Mouse (Mus musculus) forebrain, embryonic 16.5 days (tissue): ENCODE results near the gene Rbm42. TPM values are rescaled to one million over a fixed set of nuclear protein-coding genes. Genes with fewer than 3 reads are reported as not detected.
A peak's percentile ranks its signal among the peaks of the same experiment; 100 is the strongest.

Experiments
- ATAC-seq: fragments of 200-750 bp; cut with Nextera tagmentation; 2 replicates; pipeline ENCODE4 v1.8.0; 2017; ENCODE audit warnings: mild to moderate bottlenecking, moderate library complexity
- H3K27ac ChIP-seq: fragments of 300-500 bp; sonication (generic); 2 replicates; pipeline ENCODE4 v1.5.1; 2014; ENCODE audit warnings: low read length, control low read depth
- H3K27me3 ChIP-seq: fragments of 300-500 bp; sonication (generic); replicated peaks from 2 replicates; pipeline ENCODE4 v1.6.1; 2014; ENCODE audit warnings: low read length; ENCODE audit not compliant: control insufficient read depth, insufficient read depth
- H3K36me3 ChIP-seq: fragments of 300-500 bp; sonication (generic); 2 replicates; pipeline ENCODE4 v1.6.1; 2014; ENCODE audit not compliant: control insufficient read depth, insufficient read depth
- H3K4me1 ChIP-seq: fragments of 300-500 bp; sonication (generic); replicated peaks from 2 replicates; pipeline ENCODE4 v1.6.1; 2014; ENCODE audit warnings: low read length; ENCODE audit not compliant: control insufficient read depth, insufficient read depth
- H3K4me2 ChIP-seq: fragments of 300-500 bp; sonication (generic); 2 replicates; pipeline ENCODE4 v1.6.1; 2014; ENCODE audit warnings: mild to moderate bottlenecking, low read length, control low read depth
- H3K4me3 ChIP-seq: fragments of 300-500 bp; sonication (generic); replicated peaks from 2 replicates; pipeline ENCODE4 v1.5.1; 2014; ENCODE audit warnings: mild to moderate bottlenecking, low read length, control low read depth
- H3K9ac ChIP-seq: fragments of 300-500 bp; sonication (generic); replicated peaks from 2 replicates; pipeline ENCODE4 v1.6.1; 2014; ENCODE audit warnings: low read depth, low read length, control low read depth
- H3K9me3 ChIP-seq: fragments of 300-500 bp; sonication (generic); 2 replicates; pipeline ENCODE4 v1.6.1; 2016; ENCODE audit warnings: low read length; ENCODE audit not compliant: control insufficient read depth
- WGBS: fragments of 180-500 bp; shearing (Covaris S2); extraction: QIAGEN DNeasy Blood & Tissue Kit; methylation state at CpG from one replicate; pipeline ENCODE4 v1.1.7; 2014; 5-methylcytosine and 5-hydroxymethylcytosine counted together
- polyA plus RNA-seq: library from polyadenylated mRNA; unstranded; fragments of >200 nt; fragmentation: Nextera tagmentation; extraction: Ambion mirVana; gene quantifications from 2 replicates; pipeline ENCODE4 v1.2.1, GENCODE M21; 2015

Rbm42 gene
- polyA plus RNA-seq, 1 experiment from 2014 or later, result 155 TPM

DNA sequence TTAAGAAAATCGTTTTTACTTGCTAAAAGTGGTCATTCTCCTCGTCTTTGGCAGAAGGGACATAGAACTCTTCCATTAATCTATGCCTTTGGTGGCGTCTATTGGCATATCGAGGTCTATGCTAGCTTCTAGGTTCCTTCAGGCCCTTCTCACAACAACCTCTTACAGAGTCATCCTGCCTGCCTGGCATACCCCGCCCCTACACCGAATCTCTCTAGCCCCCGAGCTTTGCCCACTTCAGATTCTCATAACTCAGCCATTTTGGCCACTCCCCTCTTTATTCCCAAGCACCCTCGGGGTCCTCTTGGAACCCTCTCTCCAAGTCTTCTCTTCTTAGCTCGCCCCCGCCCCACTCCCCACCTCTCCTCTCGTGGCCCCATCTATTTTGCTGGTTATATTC lies 15.2 kb upstream of the Rbm42 start:
- peak overlapping the region; percentile 83 for H3K27ac ChIP-seq
- no peaks in the 10 kb centered on the region for H3K36me3 ChIP-seq
- peak; percentile 60 for ATAC-seq
- H3K4me3 ChIP-seq, result peak overlapping the region; percentile 71
- no peaks in the 10 kb centered on the region for H3K27me3 ChIP-seq
- WGBS, result 2% methylated on average over 11 of the region's 11 CpGs
- H3K9me3 ChIP-seq, result no peaks in the 10 kb centered on the region
- peaks cover 9% of the 10 kb centered on the region for H3K4me1 ChIP-seq
- H3K4me2 ChIP-seq, result peak overlapping the region; percentile 89
- peak overlapping the region; percentile 73 for H3K9ac ChIP-seq

DNA sequence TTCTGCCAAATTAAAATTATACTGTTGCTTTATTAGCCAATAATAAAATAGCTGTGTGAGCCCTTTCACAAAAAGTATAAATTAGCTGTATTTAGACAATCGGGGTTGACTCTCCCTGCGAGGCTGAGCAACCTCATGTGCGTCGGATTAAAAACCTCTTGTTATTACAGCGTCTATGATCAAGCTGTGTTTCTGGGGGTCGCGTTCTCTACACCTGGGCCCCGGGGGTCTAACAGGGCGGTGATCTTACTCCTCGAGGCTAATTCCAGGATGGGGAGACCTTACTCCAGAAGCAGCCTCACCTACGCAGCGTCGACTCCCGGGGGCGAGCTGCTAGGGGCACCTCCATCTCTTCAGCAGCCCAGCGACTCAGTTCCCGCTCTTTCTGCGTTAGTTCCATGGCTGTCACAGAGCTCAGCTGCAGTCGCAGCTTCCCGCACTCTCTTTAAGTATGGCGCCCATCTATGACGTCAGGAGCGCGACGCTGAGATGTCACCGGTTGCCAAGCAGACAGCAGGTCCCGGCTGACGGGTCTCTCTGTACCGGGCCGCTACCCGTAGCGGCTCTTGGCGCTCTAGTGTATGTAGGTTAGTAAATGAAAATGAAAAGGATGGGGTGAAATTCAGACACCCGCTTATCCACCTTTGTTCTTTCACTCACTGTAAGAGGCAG lies 14.5 kb upstream of the Rbm42 start, which contains the start of gene Haus5:
Haus5 (minus strand) TSS at position 466 of the 672 bp plus-strand sequence.
- no peaks in the 10 kb centered on the region for H3K9me3 ChIP-seq
- peak within 1 kb of the TSS; percentile 89 for H3K4me2 ChIP-seq
- H3K27me3 ChIP-seq, result no peaks in the 10 kb centered on the region
- peak; percentile 97 for ATAC-seq
- H3K27ac ChIP-seq, result peak within 1 kb of the TSS; percentile 83
- peaks cover 9% of the 10 kb centered on the region for H3K4me1 ChIP-seq
- under 1% methylated on average over 34 of the region's 34 CpGs for WGBS
- H3K9ac ChIP-seq, result peak within 1 kb of the TSS; percentile 73
- H3K36me3 ChIP-seq, result no peaks in the 10 kb centered on the region
- peak within 1 kb of the TSS; percentile 71 for H3K4me3 ChIP-seq

DNA sequence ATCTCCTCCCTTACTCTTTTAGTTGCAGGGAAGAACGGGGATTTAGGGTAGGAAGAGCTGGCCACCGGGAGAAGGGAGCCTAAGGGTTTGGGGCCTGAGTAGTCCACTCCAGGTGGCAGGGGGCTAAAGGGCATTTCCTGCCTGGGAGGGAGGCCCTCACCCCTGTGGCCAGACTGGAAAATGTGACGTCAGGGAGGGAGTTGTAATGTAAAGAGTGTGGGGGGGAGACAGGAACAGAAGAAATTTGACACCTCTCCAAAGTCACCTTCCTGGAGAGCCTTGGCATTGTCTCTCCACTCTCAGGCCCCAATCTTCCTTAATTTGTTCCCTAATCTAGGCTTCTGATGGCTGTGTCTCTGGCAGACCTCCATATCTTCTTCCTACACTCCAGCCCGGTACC lies 11.0 kb downstream of the Rbm42 start:
- Histone ChIP-seq H3K4me2 (no peak overlapping the region), H3K4me3 (no peak overlapping the region), H3K27ac (no peak overlapping the region), H3K9ac (no peak overlapping the region), H3K4me1 (no peaks in the 10 kb centered on the region), H3K9me3 (no peaks in the 10 kb centered on the region), H3K27me3 (peaks cover 26% of the 10 kb centered on the region), H3K36me3 (peaks cover 19% of the 10 kb centered on the region)
- no peak for ATAC-seq
- whole genome bisulfite sequencing, result 33% methylated on average over 4 of the region's 4 CpGs

DNA sequence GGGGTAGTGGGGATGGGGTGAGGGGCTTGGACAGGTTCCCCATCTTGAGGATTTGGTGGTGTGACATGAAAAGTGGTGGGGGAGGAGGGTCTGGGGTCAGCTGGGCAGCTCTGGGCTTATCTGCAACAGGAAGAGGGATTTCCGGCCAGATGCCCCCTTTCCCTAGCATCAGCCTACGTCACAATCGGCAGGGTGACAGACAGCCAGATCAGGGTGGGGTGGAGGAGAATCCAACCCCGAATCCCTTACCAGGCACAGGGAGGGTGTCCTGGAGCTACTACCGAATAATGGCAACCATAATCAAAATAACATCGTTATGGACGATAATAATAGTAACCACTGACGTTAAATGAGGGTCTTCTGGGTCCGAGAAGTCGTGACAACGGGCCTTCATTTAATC lies 13.7 kb downstream of the Rbm42 start:
- Histone ChIP-seq H3K4me2 (no peak overlapping the region), H3K9me3 (no peaks in the 10 kb centered on the region), H3K4me3 (no peak overlapping the region), H3K4me1 (no peaks in the 10 kb centered on the region), H3K36me3 (peaks cover 8% of the 10 kb centered on the region), H3K27ac (no peak overlapping the region), H3K9ac (no peak overlapping the region), H3K27me3 (peaks cover 50% of the 10 kb centered on the region)
- 26% methylated on average over 11 of the region's 11 CpGs for whole genome bisulfite sequencing
- ATAC-seq, result no peak

DNA sequence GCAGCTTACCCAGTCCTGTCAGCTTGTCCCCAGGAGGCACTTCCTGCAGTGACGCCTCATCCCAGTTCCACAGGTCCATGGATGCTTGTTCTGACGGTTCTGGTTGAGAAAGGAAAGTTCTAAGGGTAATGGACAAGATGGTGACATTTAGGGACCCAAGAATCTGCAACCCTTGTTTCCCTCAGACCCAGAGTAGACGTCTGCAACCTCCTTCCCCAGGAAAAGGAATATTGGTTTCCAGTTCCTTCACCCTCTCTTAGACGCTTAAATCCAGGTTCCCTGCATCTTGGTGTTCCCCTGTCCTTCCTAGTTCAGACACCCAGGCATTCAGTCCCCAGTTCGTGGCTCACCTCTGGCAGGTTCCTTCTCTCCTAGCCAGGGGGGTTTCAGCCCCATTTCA lies 14.4 kb downstream of the Rbm42 start, which contains the start of gene Etv2:
Etv2 (minus strand) TSS at position 101 of the 400 bp plus-strand sequence.
- Histone ChIP-seq H3K4me2 (peak within 1 kb of the TSS; percentile 14; the same call in 1 of the 2 replicates), H3K27me3 (peaks cover 51% of the 10 kb centered on the region), H3K27ac (no peak within 1 kb of the TSS), H3K36me3 (peaks cover 6% of the 10 kb centered on the region), H3K9me3 (no peaks in the 10 kb centered on the region), H3K4me1 (no peaks in the 10 kb centered on the region), H3K4me3 (0 out of 2 replicates have a peak within 1 kb of the TSS, but pooled peaks have one; percentile 8), H3K9ac (no peak within 1 kb of the TSS)
- 3% methylated on average over 5 of the region's 5 CpGs for WGBS
- ATAC-seq, result no peak

DNA sequence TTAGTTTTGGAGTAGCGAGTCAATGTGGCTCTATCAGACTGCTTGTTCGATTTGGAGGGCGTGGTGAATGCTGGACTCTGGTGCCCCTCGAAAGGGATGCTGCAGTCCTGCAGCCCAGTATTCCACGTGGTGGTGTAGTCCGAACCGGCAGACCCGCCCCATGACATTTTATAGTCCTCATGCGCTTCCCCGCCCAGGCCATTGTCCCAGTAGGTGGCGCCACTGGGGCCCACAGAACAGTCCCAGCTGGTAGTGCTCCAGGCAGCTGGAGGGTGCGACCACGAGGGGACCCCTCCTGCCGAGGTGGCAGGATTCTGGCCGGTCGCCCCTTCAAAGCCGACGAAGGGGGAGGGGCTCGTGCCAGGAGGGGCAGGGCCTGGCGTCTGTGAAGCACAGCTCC lies 15.5 kb downstream of the Rbm42 start:
- Histone ChIP-seq H3K4me2 (peak overlapping the region; percentile 14; the same call in 1 of the 2 replicates), H3K27ac (no peak overlapping the region), H3K9me3 (no peaks in the 10 kb centered on the region), H3K36me3 (no peaks in the 10 kb centered on the region), H3K4me1 (no peaks in the 10 kb centered on the region), H3K27me3 (peaks cover 52% of the 10 kb centered on the region), H3K4me3 (0 out of 2 replicates have a peak overlapping the region, but pooled peaks have one; percentile 8), H3K9ac (no peak overlapping the region)
- under 1% methylated on average over 20 of the region's 20 CpGs for WGBS
- no peak for ATAC-seq

DNA sequence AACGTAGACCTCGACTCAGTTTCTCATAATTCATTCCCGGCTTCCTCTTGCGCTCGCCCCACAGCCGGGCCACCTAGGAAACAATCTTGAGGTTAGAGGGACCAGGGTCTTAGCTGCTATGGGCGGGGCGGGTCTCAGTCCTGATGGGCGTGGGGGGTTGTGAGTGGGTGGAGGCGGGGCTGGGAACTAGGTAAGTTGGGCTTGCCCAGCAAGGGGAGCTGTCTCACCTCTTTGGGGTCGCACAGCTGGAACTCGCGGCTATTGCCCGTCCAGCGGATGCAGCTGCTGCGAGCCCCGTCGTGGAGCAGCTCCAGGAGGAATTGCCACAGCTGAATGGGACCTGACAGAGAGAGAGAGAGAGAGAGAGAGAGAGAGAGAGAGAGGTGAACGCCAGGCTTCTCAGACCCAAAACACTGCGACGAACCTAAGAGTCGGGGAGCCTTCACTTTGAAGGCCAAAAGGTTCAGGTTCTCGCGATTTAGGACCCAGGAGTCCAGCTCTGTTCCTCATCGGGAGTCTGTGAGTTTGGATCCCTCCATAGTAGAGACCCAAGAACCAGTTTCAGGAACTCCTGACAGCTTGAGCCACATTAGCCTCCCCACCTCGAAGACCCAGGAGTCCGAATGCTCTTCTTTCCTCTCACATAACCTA lies 16.2 kb downstream of the Rbm42 start:
- Histone ChIP-seq H3K9me3 (no peaks in the 10 kb centered on the region), H3K36me3 (no peaks in the 10 kb centered on the region), H3K27ac (no peak overlapping the region), H3K4me2 (no peak overlapping the region), H3K4me1 (no peaks in the 10 kb centered on the region), H3K27me3 (peaks cover 54% of the 10 kb centered on the region), H3K9ac (no peak overlapping the region), H3K4me3 (no peak overlapping the region)
- no peak for ATAC-seq
- WGBS, result 5% methylated on average over 27 of the region's 27 CpGs

DNA sequence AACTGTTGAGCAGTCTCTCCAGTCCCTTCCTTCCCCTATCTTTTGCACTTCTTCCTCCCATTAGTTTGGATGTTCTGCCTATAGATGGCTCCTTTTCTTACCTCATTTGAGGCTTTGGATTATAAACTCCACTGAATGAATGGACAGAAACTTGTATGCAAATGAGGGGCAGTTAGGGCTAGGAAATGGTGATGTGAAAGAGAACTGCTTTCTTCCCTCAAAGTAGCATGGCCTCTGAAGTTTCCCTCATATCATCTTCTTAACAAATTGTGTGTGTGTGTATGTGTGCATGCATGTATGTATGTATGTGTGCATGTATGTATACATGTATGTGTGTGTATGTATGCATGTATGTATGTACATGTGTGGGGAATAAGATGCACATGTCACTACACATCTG lies 21.1 kb downstream of the Rbm42 start:
- H3K9me3 ChIP-seq, result no peaks in the 10 kb centered on the region
- no peaks in the 10 kb centered on the region for H3K36me3 ChIP-seq
- H3K4me2 ChIP-seq, result no peak overlapping the region
- H3K9ac ChIP-seq, result no peak overlapping the region
- no peak overlapping the region for H3K27ac ChIP-seq
- no peak overlapping the region for H3K4me3 ChIP-seq
- H3K4me1 ChIP-seq, result peaks cover 9% of the 10 kb centered on the region
- no peak for ATAC-seq
- H3K27me3 ChIP-seq, result peaks cover 31% of the 10 kb centered on the region

DNA sequence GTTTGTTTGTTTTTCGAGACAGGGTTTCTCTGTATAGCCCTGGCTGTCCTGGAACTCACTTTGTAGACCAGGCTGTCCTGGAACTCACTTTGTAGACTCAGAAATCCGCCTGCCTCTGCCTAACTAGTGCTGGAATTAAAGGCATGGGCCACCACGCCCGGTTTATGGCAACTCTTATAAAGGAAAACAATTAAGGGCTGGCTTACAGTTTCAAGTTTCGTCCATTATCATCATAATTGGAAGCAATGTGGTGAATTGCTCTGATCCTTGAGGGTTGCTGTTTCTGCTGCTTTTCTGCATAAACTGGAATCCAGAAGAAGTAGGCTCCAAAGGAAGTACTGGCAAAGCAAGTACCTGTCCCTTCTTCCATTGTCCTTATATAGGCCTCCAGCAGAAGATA lies 23.5 kb downstream of the Rbm42 start:
- Histone ChIP-seq H3K36me3 (peaks cover 6% of the 10 kb centered on the region; the same call in 1 of the 2 replicates), H3K9ac (no peak overlapping the region), H3K4me1 (peaks cover 9% of the 10 kb centered on the region), H3K4me3 (no peak overlapping the region), H3K4me2 (peak overlapping the region; percentile 97), H3K27ac (no peak overlapping the region), H3K9me3 (no peaks in the 10 kb centered on the region), H3K27me3 (peaks cover 9% of the 10 kb centered on the region)
- WGBS, result 87% methylated on average over 5 of the region's 5 CpGs
- no peak for ATAC-seq
